Mouse (Mus musculus) stomach, postnatal 0 days (tissue): Measurements from ENCODE around the gene Klri1.

Experiments
- CTCF ChIP-seq: IDR thresholded peaks from 2 replicates; pipeline ENCODE4 v1.5.1; 2016; ENCODE audit warnings: antibody characterized with exemption, low read depth, mild to moderate bottlenecking, moderate library complexity
- EP300 ChIP-seq: optimal IDR thresholded peaks from 2 replicates; pipeline ENCODE3; 2016; ENCODE audit warnings: antibody characterized with exemption

- TF ChIP-seq CTCF (no peak), EP300 (no peak)
Measured at GRCm38 (mm10) chr6:129717032-129717431, at the start of gene Klri1.
